Mouse (Mus musculus) ES-Bruce4 (cell line): ENCODE data around the gene Farsa.

Experiments
- CTCF ChIP-seq: IDR thresholded peaks from one replicate; pipeline ENCODE4 v1.8.1; 2011; ENCODE audit warnings: low read depth, low read length
- EP300 ChIP-seq: IDR thresholded peaks from 2 replicates; pipeline ENCODE4 v1.6.1; 2011; ENCODE audit warnings: low read depth, low read length; ENCODE audit not compliant: insufficient read depth
- POLR2A ChIP-seq: IDR thresholded peaks from one replicate; pipeline ENCODE4 v1.8.1; 2011; ENCODE audit warnings: low read length; ENCODE audit not compliant: insufficient read depth

- TF ChIP-seq CTCF (no peak), POLR2A (no peak), EP300 (no peak)
Observed at GRCm38 (mm10) chr8:84913502-84913900, 56.7 kb downstream of the Farsa start.
